8 mouse cellular contexts compared by ENCODE assay signal in the genomic region with DNA sequence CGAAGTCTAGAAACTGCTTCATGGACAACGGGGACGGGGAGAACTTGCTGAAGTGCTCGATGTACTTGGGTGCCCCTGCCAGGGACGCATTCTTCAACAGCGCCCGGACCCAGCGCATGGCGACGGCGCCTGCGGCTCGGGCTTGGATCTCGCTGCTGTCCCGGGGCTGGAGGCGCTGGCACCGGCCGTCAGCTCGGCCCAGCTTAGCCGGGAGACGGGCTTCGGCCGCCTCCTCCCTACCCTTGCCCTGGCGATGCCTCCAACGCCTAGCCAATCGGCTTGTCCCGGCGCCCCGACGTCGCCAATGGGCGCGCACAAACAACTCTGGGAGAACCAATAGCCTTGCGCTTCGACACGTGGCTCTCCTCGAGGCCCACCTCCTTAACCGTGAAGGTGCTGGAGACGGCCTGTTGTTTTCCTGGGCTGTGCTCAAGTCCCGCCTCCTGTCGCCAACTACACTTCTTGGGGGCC. TPM values are rescaled to one million over a fixed set of nuclear protein-coding genes. Genes with fewer than 3 reads are reported as not detected.
A peak's percentile ranks its signal among the peaks of the same experiment; 100 is the strongest.
DNase-seq lines count a peak whose midpoint lies in the region; ATAC-seq and TF ChIP-seq lines count a peak whose summit lies in the region.

A gene (minus strand): TSS at position 216 of the 471 bp plus-strand sequence.

- peak within 1 kb of the TSS; percentile 82 for H3K27ac ChIP-seq in hindbrain, postnatal 0 days

- peak within 1 kb of the TSS; percentile 62 for H3K9ac ChIP-seq in hindbrain, postnatal 0 days (replicated peaks; ENCODE audit: low read length)

- 0 out of 2 replicates have a peak, but pooled peaks cover 4% of the 10 kb centered on the region for H3K36me3 ChIP-seq in hindbrain, postnatal 0 days (ENCODE audit: insufficient read depth, low read length)

- TF ChIP-seq CTCF in hindbrain, postnatal 0 days (IDR thresholded peaks at IDR 0.05; ENCODE audit: low read depth): no peak

- WGBS in hindbrain, postnatal 0 days: under 1% methylated on average over 41 of the region's 41 CpGs

- no peaks in the 10 kb centered on the region for H3K27me3 ChIP-seq in hindbrain, postnatal 0 days (ENCODE audit: insufficient read depth, low read length)

- no peaks in the 10 kb centered on the region for H3K9me3 ChIP-seq in hindbrain, postnatal 0 days (ENCODE audit: low read length)

- peak; percentile 98 to 99 for DNase-seq in adrenal gland, adult (ENCODE audit: inconsistent age in 2 of 2, low spot score in 1 of 2)
- DNase-seq in embryo, embryonic 10 days (ENCODE audit: low spot score): peak; percentile 98
- peak; percentile 93 to 97 for DNase-seq in gastrocnemius, adult 8-10 months (ENCODE audit: low spot score in 2 of 2)
- DNase-seq in hindbrain, postnatal 0 days (ENCODE audit: low spot score): peak; percentile 98
- DNase-seq in left cerebral cortex, adult 18-20 months (ENCODE audit: low spot score in 2 of 2): peak; percentile 93 to 98
- peak; percentile 96 to 99 for DNase-seq in lung, postnatal 4 days
- DNase-seq in retina, postnatal 1 day: peak; percentile 99
- peak; percentile 90 for DNase-seq in thymus, postnatal 4 days

- H3K4me2 ChIP-seq in hindbrain, postnatal 0 days (ENCODE audit: low read depth, low read length): peak within 1 kb of the TSS; percentile 86

- peak within 1 kb of the TSS; percentile 74 for H3K4me3 ChIP-seq in hindbrain, postnatal 0 days (ENCODE audit: low read length)

- ATAC-seq in hindbrain, postnatal 0 days: peak; percentile 97

- H3K4me1 ChIP-seq in hindbrain, postnatal 0 days (ENCODE audit: insufficient read depth, low read length): peaks cover 11% of the 10 kb centered on the region; the same call in 1 of the 2 replicates

RNA-seq across cellular contexts. Expression of the gene that starts here (rescaled TPM):
- 100 to 1,000 TPM; 484 to 519 (median 495) TPM for total RNA-seq in gastrocnemius, adult 8-10 months (2022)
- 25.0 and 32.0 TPM in 2 replicates for total RNA-seq in hindbrain, postnatal 0 days (2014; rRNA removed)
- 46.8 and 49.0 TPM in 2 replicates for polyA plus RNA-seq in hindbrain, postnatal 0 days (2015; fragmentation: Nextera tagmentation; extraction: Ambion mirVana)
- total RNA-seq in left cerebral cortex, adult 18-20 months (2021): 100 to 1,000 TPM; 116 to 128 TPM

Comparison
In these comparisons a context has a peak if more than half of its experiments do, and no peak if none do; other contexts are left out.
1. Peak in every context shown above with its lines: DNase-seq, ATAC-seq, H3K4me3 ChIP-seq and H3K27ac ChIP-seq.